Mouse (Mus musculus) E14TG2a.4 (cell line): Measurements from ENCODE around the gene Bmpr2.

ENCODE experiments used
- CTCF ChIP-seq: conservative IDR thresholded peaks from 2 replicates; pipeline ENCODE4 v1.5.1; 2014; ENCODE audit warnings: low read length
- NANOG ChIP-seq: IDR thresholded peaks from 2 replicates; pipeline ENCODE4 v1.6.1; 2014; ENCODE audit warnings: borderline replicate concordance, low read length, mixed read lengths
- POU5F1 ChIP-seq: IDR thresholded peaks from 2 replicates; pipeline ENCODE4 v1.6.1; 2014; ENCODE audit warnings: low read length, borderline replicate concordance

- TF ChIP-seq CTCF (no peak), NANOG (no peak), POU5F1 (no peak)
These were observed 134.1 kb downstream of the Bmpr2 start for GRCm38 (mm10) chr1:59897147-59897798.
